Mouse (Mus musculus): ENCODE data around the gene Mgp. TPM values are rescaled to one million over a fixed set of nuclear protein-coding genes. Genes with fewer than 3 reads are reported as not detected.

Mgp gene
- polyA plus RNA-seq, 1 experiment from 2014 or later: 121 TPM

GRCm38 (mm10) chr6:136861020-136861419 lies 14.6 kb downstream of the Mgp start:
- Histone ChIP-seq H3K9ac (no peak overlapping the region), H3K4me1 (replicated peaks) (peaks cover 17% of the 10 kb centered on the region), H3K27ac (no peak overlapping the region), H3K4me3 (replicated peaks) (no peak overlapping the region), H3K4me2 (replicated peaks) (no peak overlapping the region), H3K9me3 (no peaks in the 10 kb centered on the region), H3K36me3 (no peaks in the 10 kb centered on the region), H3K27me3 (replicated peaks) (no peaks in the 10 kb centered on the region)
- ATAC-seq: 0 out of 2 replicates have a peak, but pooled peaks have one; percentile 15
- WGBS: 36% methylated on average over 9 of the region's 9 CpGs

GRCm38 (mm10) chr6:136858420-136858819 lies 17.2 kb downstream of the Mgp start:
- H3K9me3 ChIP-seq: no peaks in the 10 kb centered on the region
- no peaks in the 10 kb centered on the region for H3K27me3 ChIP-seq (replicated peaks)
- ATAC-seq: no peak
- H3K27ac ChIP-seq: no peak overlapping the region
- H3K9ac ChIP-seq: no peak overlapping the region
- peaks cover 14% of the 10 kb centered on the region for H3K4me1 ChIP-seq (replicated peaks)
- 34% methylated on average over 8 of the region's 8 CpGs for WGBS
- no peak overlapping the region for H3K4me3 ChIP-seq (replicated peaks)
- H3K36me3 ChIP-seq: no peaks in the 10 kb centered on the region
- H3K4me2 ChIP-seq (replicated peaks): no peak overlapping the region

GRCm38 (mm10) chr6:136857873-136858260 lies 17.8 kb downstream of the Mgp start:
- peak; percentile 65 for ATAC-seq
- Histone ChIP-seq H3K4me3 (replicated peaks) (no peak overlapping the region), H3K4me2 (replicated peaks) (peak overlapping the region; percentile 42), H3K9ac (no peak overlapping the region), H3K36me3 (no peaks in the 10 kb centered on the region), H3K4me1 (replicated peaks) (peaks cover 14% of the 10 kb centered on the region), H3K9me3 (no peaks in the 10 kb centered on the region), H3K27ac (peak overlapping the region; percentile 73), H3K27me3 (replicated peaks) (no peaks in the 10 kb centered on the region)
- 13% methylated on average over 11 of the region's 11 CpGs for WGBS

- Histone ChIP-seq H3K27ac (peak within 1 kb of the TSS; percentile 73), H3K9ac (no peak within 1 kb of the TSS), H3K4me3 (replicated peaks) (no peak within 1 kb of the TSS), H3K4me2 (replicated peaks) (peak within 1 kb of the TSS; percentile 42), H3K4me1 (replicated peaks) (peaks cover 14% of the 10 kb centered on the region), H3K27me3 (replicated peaks) (no peaks in the 10 kb centered on the region), H3K9me3 (no peaks in the 10 kb centered on the region), H3K36me3 (no peaks in the 10 kb centered on the region)
- ATAC-seq: peak; percentile 76
- WGBS: 37% methylated on average over 18 of the region's 18 CpGs
Observed at GRCm38 (mm10) chr6:136857186-136857872, 18.3 kb downstream of the Mgp start, which contains the start of gene Art4. Gene Art4, minus strand, starts transcription at chr6:136857733.

GRCm38 (mm10) chr6:136856071-136856636 lies 19.5 kb downstream of the Mgp start:
- H3K27me3 ChIP-seq (replicated peaks): no peaks in the 10 kb centered on the region
- H3K9ac ChIP-seq: no peak overlapping the region
- H3K4me1 ChIP-seq (replicated peaks): peaks cover 14% of the 10 kb centered on the region
- 0 out of 2 replicates have a peak overlapping the region, but pooled peaks have one; percentile 30 for H3K27ac ChIP-seq
- H3K9me3 ChIP-seq: no peaks in the 10 kb centered on the region
- peak overlapping the region; percentile 49 for H3K4me2 ChIP-seq (replicated peaks)
- no peaks in the 10 kb centered on the region for H3K36me3 ChIP-seq
- ATAC-seq: peak; percentile 48
- H3K4me3 ChIP-seq (replicated peaks): peak overlapping the region; percentile 13
- WGBS: 34% methylated on average over 14 of the region's 14 CpGs

- no peak overlapping the region for H3K4me3 ChIP-seq (replicated peaks)
- WGBS: 67% methylated on average over 2 of the region's 2 CpGs
- no peaks in the 10 kb centered on the region for H3K27me3 ChIP-seq (replicated peaks)
- H3K36me3 ChIP-seq: no peaks in the 10 kb centered on the region
- no peak overlapping the region for H3K27ac ChIP-seq
- peak overlapping the region; percentile 49; the same call in 1 of the 2 replicates for H3K4me2 ChIP-seq (replicated peaks)
- ATAC-seq: no peak
- H3K4me1 ChIP-seq (replicated peaks): peaks cover 14% of the 10 kb centered on the region
- no peak overlapping the region for H3K9ac ChIP-seq
- H3K9me3 ChIP-seq: no peaks in the 10 kb centered on the region
Observed at GRCm38 (mm10) chr6:136855183-136855582, 20.4 kb downstream of the Mgp start.

GRCm38 (mm10) chr6:136854361-136854781 lies 21.3 kb downstream of the Mgp start:
- Histone ChIP-seq H3K4me3 (replicated peaks) (no peak overlapping the region), H3K4me1 (replicated peaks) (peaks cover 14% of the 10 kb centered on the region), H3K27ac (no peak overlapping the region), H3K27me3 (replicated peaks) (no peaks in the 10 kb centered on the region), H3K9me3 (no peaks in the 10 kb centered on the region), H3K9ac (no peak overlapping the region), H3K36me3 (no peaks in the 10 kb centered on the region), H3K4me2 (replicated peaks) (no peak overlapping the region)
- no peak for ATAC-seq
- 81% methylated on average over 11 of the region's 11 CpGs for WGBS

GRCm38 (mm10) chr6:136852762-136853161 lies 22.9 kb downstream of the Mgp start:
- no peak overlapping the region for H3K27ac ChIP-seq
- no peaks in the 10 kb centered on the region for H3K36me3 ChIP-seq
- H3K27me3 ChIP-seq (replicated peaks): no peaks in the 10 kb centered on the region
- ATAC-seq: no peak
- H3K9ac ChIP-seq: no peak overlapping the region
- H3K4me1 ChIP-seq (replicated peaks): peaks cover 14% of the 10 kb centered on the region
- H3K9me3 ChIP-seq: no peaks in the 10 kb centered on the region
- 42% methylated on average over 3 of the region's 3 CpGs for WGBS
- H3K4me3 ChIP-seq (replicated peaks): no peak overlapping the region
- no peak overlapping the region for H3K4me2 ChIP-seq (replicated peaks)

GRCm38 (mm10) chr6:136852348-136852747 lies 23.3 kb downstream of the Mgp start:
- no peaks in the 10 kb centered on the region for H3K36me3 ChIP-seq
- no peak overlapping the region for H3K4me3 ChIP-seq (replicated peaks)
- WGBS: 78% methylated on average over 4 of the region's 4 CpGs
- no peaks in the 10 kb centered on the region for H3K27me3 ChIP-seq (replicated peaks)
- ATAC-seq: no peak
- H3K27ac ChIP-seq: no peak overlapping the region
- no peak overlapping the region for H3K9ac ChIP-seq
- no peaks in the 10 kb centered on the region for H3K9me3 ChIP-seq
- no peak overlapping the region for H3K4me2 ChIP-seq (replicated peaks)
- H3K4me1 ChIP-seq (replicated peaks): peaks cover 10% of the 10 kb centered on the region

GRCm38 (mm10) chr6:136850267-136850666 lies 25.4 kb downstream of the Mgp start:
- no peaks in the 10 kb centered on the region for H3K36me3 ChIP-seq
- no peak overlapping the region for H3K4me2 ChIP-seq (replicated peaks)
- no peaks in the 10 kb centered on the region for H3K9me3 ChIP-seq
- H3K4me1 ChIP-seq (replicated peaks): no peaks in the 10 kb centered on the region
- 66% methylated on average over 6 of the region's 6 CpGs for WGBS
- H3K4me3 ChIP-seq (replicated peaks): no peak overlapping the region
- ATAC-seq: no peak
- H3K27ac ChIP-seq: no peak overlapping the region
- no peak overlapping the region for H3K9ac ChIP-seq
- no peaks in the 10 kb centered on the region for H3K27me3 ChIP-seq (replicated peaks)

- 89% methylated on average over 5 of the region's 5 CpGs for WGBS
- H3K9me3 ChIP-seq: no peaks in the 10 kb centered on the region
- no peaks in the 10 kb centered on the region for H3K4me1 ChIP-seq (replicated peaks)
- no peak for ATAC-seq
- H3K4me3 ChIP-seq (replicated peaks): no peak overlapping the region
- H3K27ac ChIP-seq: no peak overlapping the region
- H3K36me3 ChIP-seq: no peaks in the 10 kb centered on the region
- H3K4me2 ChIP-seq (replicated peaks): no peak overlapping the region
- H3K9ac ChIP-seq: no peak overlapping the region
- H3K27me3 ChIP-seq (replicated peaks): no peaks in the 10 kb centered on the region
Observed at GRCm38 (mm10) chr6:136848971-136849370, 26.7 kb downstream of the Mgp start.

GRCm38 (mm10) chr6:136848399-136848798 lies 27.2 kb downstream of the Mgp start:
- H3K27me3 ChIP-seq (replicated peaks): no peaks in the 10 kb centered on the region
- H3K4me3 ChIP-seq (replicated peaks): no peak overlapping the region
- WGBS: 79% methylated on average over 8 of the region's 8 CpGs
- H3K36me3 ChIP-seq: no peaks in the 10 kb centered on the region
- no peaks in the 10 kb centered on the region for H3K4me1 ChIP-seq (replicated peaks)
- H3K4me2 ChIP-seq (replicated peaks): no peak overlapping the region
- no peak overlapping the region for H3K9ac ChIP-seq
- no peak overlapping the region for H3K27ac ChIP-seq
- H3K9me3 ChIP-seq: no peaks in the 10 kb centered on the region
- no peak for ATAC-seq

GRCm38 (mm10) chr6:136847790-136848189 lies 27.8 kb downstream of the Mgp start:
- H3K4me3 ChIP-seq (replicated peaks): no peak overlapping the region
- H3K36me3 ChIP-seq: no peaks in the 10 kb centered on the region
- H3K9ac ChIP-seq: no peak overlapping the region
- WGBS: 13% methylated on average over 2 of the region's 2 CpGs
- H3K4me2 ChIP-seq (replicated peaks): no peak overlapping the region
- no peak for ATAC-seq
- no peaks in the 10 kb centered on the region for H3K4me1 ChIP-seq (replicated peaks)
- H3K27me3 ChIP-seq (replicated peaks): no peaks in the 10 kb centered on the region
- no peak overlapping the region for H3K27ac ChIP-seq
- H3K9me3 ChIP-seq: no peaks in the 10 kb centered on the region
